Mouse (Mus musculus) limb, embryonic 14.5 days (tissue): ENCODE data around the gene Rab40c. TPM values are rescaled to one million over a fixed set of nuclear protein-coding genes. Genes with fewer than 3 reads are reported as not detected.

Experiments
- ATAC-seq: fragments of 200-750 bp; cut with Nextera tagmentation; 2 replicates; pipeline ENCODE4 v1.8.0; 2017; ENCODE audit warnings: low read depth, moderate number of reproducible peaks, moderate TSS enrichment; ENCODE audit not compliant: low FRiP score
- DNase-seq: peaks from one replicate; pipeline ENCODE4 v3.0.0-alpha.2; 2015; ENCODE audit warnings: low spot score
- H3K27ac ChIP-seq: fragments of 300-500 bp; sonication (generic); replicated peaks from 2 replicates; pipeline ENCODE4 v1.5.1; 2014; ENCODE audit warnings: low read depth, mild to moderate bottlenecking, low read length, moderate library complexity, mixed read lengths
- H3K27me3 ChIP-seq: fragments of 300-500 bp; sonication (generic); 2 replicates; pipeline ENCODE4 v1.6.1; 2014; ENCODE audit warnings: low read length, mixed read lengths; ENCODE audit not compliant: control insufficient read depth, insufficient read depth
- H3K36me3 ChIP-seq: fragments of 300-500 bp; sonication (generic); 2 replicates; pipeline ENCODE4 v1.6.1; 2014; ENCODE audit warnings: mild to moderate bottlenecking, low read length, moderate library complexity, mixed read lengths; ENCODE audit not compliant: control insufficient read depth, insufficient read depth
- H3K4me1 ChIP-seq: fragments of 300-500 bp; sonication (generic); 2 replicates; pipeline ENCODE4 v1.6.1; 2014; ENCODE audit warnings: antibody characterized with exemption, low read length, mixed read lengths; ENCODE audit not compliant: control insufficient read depth, insufficient read depth
- H3K4me2 ChIP-seq: fragments of 300-500 bp; sonication (generic); replicated peaks from 2 replicates; pipeline ENCODE4 v1.6.1; 2014; ENCODE audit warnings: low read depth, mild to moderate bottlenecking, low read length, moderate library complexity; ENCODE audit not compliant: severe bottlenecking
- H3K4me3 ChIP-seq: fragments of 300-500 bp; sonication (generic); replicated peaks from 2 replicates; pipeline ENCODE4 v1.5.1; 2014; ENCODE audit warnings: low read length
- H3K9ac ChIP-seq: fragments of 300-500 bp; sonication (generic); 2 replicates; pipeline ENCODE4 v1.6.1; 2014; ENCODE audit warnings: mild to moderate bottlenecking, low read depth, low read length, moderate library complexity; ENCODE audit not compliant: severe bottlenecking
- H3K9me3 ChIP-seq: fragments of 300-500 bp; sonication (generic); 2 replicates; pipeline ENCODE4 v1.6.1; 2016; ENCODE audit warnings: low read length; ENCODE audit not compliant: control insufficient read depth
- POLR2A ChIP-seq: fragments of 200-500 bp; IDR thresholded peaks from 2 replicates; pipeline ENCODE4 v1.8.0; 2012; ENCODE audit warnings: inconsistent platforms, mild to moderate bottlenecking, moderate library complexity, borderline replicate concordance; ENCODE audit not compliant: insufficient read depth, insufficient read length; ENCODE audit errors: extremely low read depth
- WGBS: fragments of 180-500 bp; shearing (Covaris S2); extraction: QIAGEN DNeasy Blood & Tissue Kit; methylation state at CpG from one replicate; pipeline ENCODE4 v1.1.7; 2014; 5-methylcytosine and 5-hydroxymethylcytosine counted together
- polyA plus RNA-seq, 2 experiments: library from polyadenylated mRNA; depleted of rRNA in 1 of 2; stranded (reverse) in 1 of 2; unstranded in 1 of 2; fragments of >200 nt; fragmentation: Nextera tagmentation in 1 of 2; extraction: Ambion mirVana in 1 of 2; gene quantifications; 2 replicates each; pipeline versions ENCODE4 v1.2.1 to v1.2.3; 2012 to 2014

Rab40c gene
- polyA plus RNA-seq, 2 experiments, result 20.8 to 53.3 TPM

GRCm38 (mm10) chr17:25942597-25943151 is 23.1 kb upstream of the Rab40c start:
- Histone ChIP-seq H3K9me3 (no peaks in the 10 kb centered on the region), H3K36me3 (no peaks in the 10 kb centered on the region; the same call in 1 of the 2 replicates), H3K4me2 (no peak overlapping the region), H3K4me3 (no peak overlapping the region), H3K4me1 (peaks cover 12% of the 10 kb centered on the region), H3K27ac (no peak overlapping the region), H3K27me3 (no peaks in the 10 kb centered on the region), H3K9ac (no peak overlapping the region)
- no peak for DNase-seq
- WGBS, result 73% methylated on average over 2 of the region's 2 CpGs
- no peak for TF ChIP-seq POLR2A
- no peak for ATAC-seq

GRCm38 (mm10) chr17:25941511-25942241 is 22.1 kb upstream of the Rab40c start:
- peak; percentile 49 for DNase-seq
- peaks cover 6% of the 10 kb centered on the region for H3K36me3 ChIP-seq
- 3% methylated on average over 45 of the region's 54 CpGs for WGBS

GRCm38 (mm10) chr17:25934526-25934925 is 15.0 kb upstream of the Rab40c start:
- H3K27ac ChIP-seq, result no peak overlapping the region
- WGBS, result 77% methylated on average over 1 of the region's 1 CpGs
- DNase-seq (no peak), ATAC-seq (no peak)
- no peak overlapping the region for H3K9ac ChIP-seq
- H3K27me3 ChIP-seq, result no peaks in the 10 kb centered on the region
- peaks cover 69% of the 10 kb centered on the region for H3K36me3 ChIP-seq
- H3K4me3 ChIP-seq, result no peak overlapping the region
- no peak overlapping the region for H3K4me2 ChIP-seq
- H3K9me3 ChIP-seq, result no peaks in the 10 kb centered on the region
- TF ChIP-seq POLR2A, result no peak
- H3K4me1 ChIP-seq, result no peaks in the 10 kb centered on the region

More at GRCm38 (mm10) chr17:25941511-25942241, 22.1 kb upstream of the Rab40c start:
- TF ChIP-seq POLR2A, result peak; percentile 52; the same call in 1 of the 2 replicates
- H3K4me1 ChIP-seq, result peaks cover 12% of the 10 kb centered on the region
- peak overlapping the region; percentile 73 for H3K4me3 ChIP-seq
- H3K9me3 ChIP-seq, result no peaks in the 10 kb centered on the region
- H3K9ac ChIP-seq, result peak overlapping the region; percentile 95
- H3K27ac ChIP-seq, result peak overlapping the region; percentile 89
- peak overlapping the region; percentile 52 for H3K4me2 ChIP-seq
- ATAC-seq, result peak; percentile 77
- H3K27me3 ChIP-seq, result no peaks in the 10 kb centered on the region

- Histone ChIP-seq H3K4me2 (no peak overlapping the region), H3K9me3 (no peaks in the 10 kb centered on the region), H3K4me1 (no peaks in the 10 kb centered on the region), H3K36me3 (peaks cover 41% of the 10 kb centered on the region), H3K27ac (no peak overlapping the region), H3K4me3 (no peak overlapping the region), H3K27me3 (no peaks in the 10 kb centered on the region), H3K9ac (no peak overlapping the region)
- DNase-seq, result no peak
- 87% methylated on average over 2 of the region's 2 CpGs for WGBS
- no peak for ATAC-seq
- TF ChIP-seq POLR2A, result no peak
These were observed 5.8 kb upstream of the Rab40c start for GRCm38 (mm10) chr17:25925348-25925747.

GRCm38 (mm10) chr17:25922120-25922519 is 2.6 kb upstream of the Rab40c start:
- Histone ChIP-seq H3K9ac (no peak overlapping the region), H3K27ac (no peak overlapping the region), H3K4me3 (no peak overlapping the region), H3K27me3 (no peaks in the 10 kb centered on the region), H3K4me2 (no peak overlapping the region), H3K9me3 (no peaks in the 10 kb centered on the region), H3K4me1 (peaks cover 10% of the 10 kb centered on the region; the same call in 1 of the 2 replicates), H3K36me3 (peaks cover 19% of the 10 kb centered on the region)
- WGBS, result 88% methylated on average over 5 of the region's 5 CpGs
- no peak for ATAC-seq
- no peak for DNase-seq
- TF ChIP-seq POLR2A, result no peak
